Mouse (Mus musculus): ENCODE results near the gene Gm21761.
"Not testable (repeated sequence)": the region's sequence is repeated elsewhere in the genome, so short reads cannot be mapped to it uniquely, and the experiment has no call there.

DNA sequence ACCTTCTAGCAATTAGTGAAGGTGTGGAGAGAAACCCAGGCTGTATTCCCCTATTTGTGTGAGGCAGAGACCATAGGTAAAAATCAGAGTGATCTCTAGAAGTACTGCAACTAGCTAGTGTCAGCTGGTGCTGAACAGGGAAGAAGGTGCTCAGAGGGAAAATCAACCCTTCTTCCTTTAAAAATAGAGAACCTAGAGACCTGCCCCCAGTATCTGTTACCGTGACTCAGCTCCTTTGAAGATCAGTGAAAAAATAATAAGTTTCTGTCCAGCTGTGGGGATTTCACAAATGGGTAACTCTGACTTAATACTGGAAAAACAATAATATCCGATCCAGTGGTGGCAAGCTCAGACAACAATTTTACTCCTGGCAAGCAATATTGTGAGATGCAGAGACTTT, 26.0 kb upstream of the Gm21761 start:
- not testable (repeated sequence) for TF ChIP-seq POLR2A (IDR thresholded peaks at IDR 0.05; ENCODE audit: control insufficient read depth, extremely low read depth, insufficient read depth, low read length, poor library complexity); CTCF (IDR thresholded peaks at IDR 0.05; ENCODE audit: borderline replicate concordance, control insufficient read depth, extremely low read depth, insufficient read depth, low read length, poor library complexity)
